Mouse (Mus musculus) liver, embryonic 14.5 days (tissue): ENCODE data around the gene Plscr5.

Source experiments
- CTCF ChIP-seq: IDR thresholded peaks from 2 replicates; pipeline ENCODE4 v1.5.1; 2016; ENCODE audit warnings: antibody characterized with exemption, low read depth, control low read depth
- EP300 ChIP-seq: IDR thresholded peaks from 2 replicates; pipeline ENCODE4 v1.6.1; 2016; ENCODE audit warnings: antibody characterized with exemption, low read depth

GRCm38 (mm10) chr9:92173318-92173985, 19.3 kb upstream of the Plscr5 start:
- TF ChIP-seq CTCF (no peak), EP300 (no peak)
